Mouse (Mus musculus) G1E (cell line): ENCODE measurements at regions not wholly inside any gene's neighbourhood (a gene's known extent, or its start where the extent isn't known, plus 50 kb on each side); places are given as distances from the start of the nearest gene placed in this dataset.
"Not testable (repeated sequence)": the region's sequence is repeated elsewhere in the genome, so short reads cannot be mapped to it uniquely, and the experiment has no call there.

Experiments used
- CTCF ChIP-seq: IDR thresholded peaks from 2 replicates; pipeline ENCODE4 v1.5.1; 2012; ENCODE audit warnings: low read depth, low read length, inconsistent platforms, mixed read lengths
- GATA2 ChIP-seq: IDR thresholded peaks from 2 replicates; pipeline ENCODE4 v1.6.1; 2012; ENCODE audit warnings: low read depth, low read length, inconsistent platforms, borderline replicate concordance
- POLR2AphosphoS5 ChIP-seq: IDR thresholded peaks from 2 replicates; pipeline ENCODE4 v1.6.1; 2012; ENCODE audit warnings: low read depth, low read length, inconsistent platforms; ENCODE audit not compliant: insufficient replicate concordance

DNA sequence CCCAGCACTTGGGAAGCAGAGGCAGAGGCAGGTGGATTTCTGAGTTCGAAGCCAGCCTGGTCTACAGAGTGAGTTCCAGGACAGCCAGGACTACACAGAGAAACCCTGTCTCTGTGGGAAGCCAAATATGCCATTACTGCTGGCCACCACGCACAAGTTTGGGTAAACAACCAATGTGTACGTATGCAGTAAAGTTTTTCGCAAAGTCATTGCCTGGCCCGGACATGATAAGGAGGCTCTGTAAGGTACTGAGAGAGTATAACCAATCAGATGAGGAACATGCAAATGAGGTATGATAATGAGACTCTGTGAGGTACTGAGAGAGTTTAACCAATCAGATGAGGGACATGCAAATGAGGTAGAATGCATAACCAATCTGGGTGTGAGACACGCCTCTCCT, 99.5 kb upstream of the Rps6ka3 start:
- TF ChIP-seq CTCF, GATA2, POLR2AphosphoS5: not testable (repeated sequence)
